Mouse (Mus musculus): Measurements from ENCODE around the gene H2-Eb1.
A peak's percentile ranks its signal among the peaks of the same experiment; 100 is the strongest.

The H2-Eb1 gene

GRCm38 (mm10) chr17:34305380-34306030, at the start of gene H2-Eb1:
Gene H2-Eb1 (plus strand): TSS chr17:34305867.
- DNase-seq (ENCODE audit: extremely low spot score) = peak; percentile 79

GRCm38 (mm10) chr17:34256501-34256900, 49.2 kb upstream of the H2-Eb1 start:
- DNase-seq (ENCODE audit: extremely low spot score) = no peak

GRCm38 (mm10) chr17:34257594-34258375, 47.9 kb upstream of the H2-Eb1 start, which contains the start of gene H2-Ab1:
Gene H2-Ab1 (plus strand): TSS chr17:34257689.
- peak; percentile 37 for DNase-seq (ENCODE audit: extremely low spot score)

GRCm38 (mm10) chr17:34260551-34260950, 45.1 kb upstream of the H2-Eb1 start:
- no peak for DNase-seq (ENCODE audit: extremely low spot score)

GRCm38 (mm10) chr17:34261502-34261901, 44.2 kb upstream of the H2-Eb1 start:
- peak; percentile 72 for DNase-seq (ENCODE audit: extremely low spot score)

GRCm38 (mm10) chr17:34263068-34263467, 42.6 kb upstream of the H2-Eb1 start:
- DNase-seq (ENCODE audit: extremely low spot score) = peak; percentile 90

- peak; percentile 62 for DNase-seq (ENCODE audit: extremely low spot score)
Observed at GRCm38 (mm10) chr17:34263811-34264371, 41.8 kb upstream of the H2-Eb1 start.

- peak; percentile 87 for DNase-seq (ENCODE audit: extremely low spot score)
Observed at GRCm38 (mm10) chr17:34264452-34265351, 41.0 kb upstream of the H2-Eb1 start.

- no peak for DNase-seq (ENCODE audit: extremely low spot score)
Observed at GRCm38 (mm10) chr17:34268262-34268661, 37.4 kb upstream of the H2-Eb1 start.

GRCm38 (mm10) chr17:34268748-34269147, 36.9 kb upstream of the H2-Eb1 start:
- no peak for DNase-seq (ENCODE audit: extremely low spot score)

- DNase-seq (ENCODE audit: extremely low spot score) = no peak
Observed at GRCm38 (mm10) chr17:34269817-34270216, 35.9 kb upstream of the H2-Eb1 start.

- DNase-seq (ENCODE audit: extremely low spot score) = no peak
Observed at GRCm38 (mm10) chr17:34270230-34270629, 35.4 kb upstream of the H2-Eb1 start.

- DNase-seq (ENCODE audit: extremely low spot score) = no peak
Observed at GRCm38 (mm10) chr17:34270940-34271339, 34.7 kb upstream of the H2-Eb1 start.

- no peak for DNase-seq (ENCODE audit: extremely low spot score)
Observed at GRCm38 (mm10) chr17:34272102-34272501, 33.6 kb upstream of the H2-Eb1 start.

GRCm38 (mm10) chr17:34280499-34281038, 25.1 kb upstream of the H2-Eb1 start:
- no peak for DNase-seq (ENCODE audit: extremely low spot score)

GRCm38 (mm10) chr17:34281836-34282235, 23.8 kb upstream of the H2-Eb1 start:
- DNase-seq (ENCODE audit: extremely low spot score) = no peak

- no peak for DNase-seq (ENCODE audit: extremely low spot score)
Observed at GRCm38 (mm10) chr17:34285371-34285770, 20.3 kb upstream of the H2-Eb1 start.

- DNase-seq (ENCODE audit: extremely low spot score) = no peak
Observed at GRCm38 (mm10) chr17:34285848-34286247, 19.8 kb upstream of the H2-Eb1 start.

GRCm38 (mm10) chr17:34286501-34286900, 19.2 kb upstream of the H2-Eb1 start:
- DNase-seq (ENCODE audit: extremely low spot score) = no peak

GRCm38 (mm10) chr17:34286999-34287398, 18.7 kb upstream of the H2-Eb1 start:
- DNase-seq (ENCODE audit: extremely low spot score) = no peak

GRCm38 (mm10) chr17:34287648-34288047, 18.0 kb upstream of the H2-Eb1 start, which contains the start of gene H2-Aa:
Gene H2-Aa (minus strand): TSS chr17:34287823.
- peak; percentile 71 for DNase-seq (ENCODE audit: extremely low spot score)

Measured in embryo, embryonic 9.5 days (tissue).